Mouse (Mus musculus): Measurements from ENCODE around the gene Ang2. TPM values are rescaled to one million over a fixed set of nuclear protein-coding genes. Genes with fewer than 3 reads are reported as not detected.

The Ang2 gene
- polyA plus RNA-seq, 1 experiment from 2014 or later, result not detected

DNA sequence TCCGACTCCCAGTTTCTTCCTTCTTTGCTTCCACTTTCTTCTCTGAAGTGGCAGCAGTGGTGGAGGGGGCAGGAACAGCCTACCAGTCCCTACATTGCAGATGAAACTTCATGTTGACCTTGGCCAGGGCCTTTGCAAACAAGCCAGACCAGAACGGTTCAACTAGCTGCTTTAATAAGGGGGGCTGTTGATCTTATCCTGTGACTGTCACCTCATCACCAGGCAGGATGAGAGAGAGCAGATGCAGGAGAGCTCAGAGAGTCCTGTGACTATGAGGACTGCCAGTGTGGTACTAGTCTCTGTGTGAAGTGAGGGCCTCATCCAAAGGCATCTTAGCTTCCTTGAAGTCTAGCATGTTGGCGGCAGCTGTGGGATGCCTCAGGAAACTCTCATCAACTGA lies 50.9 kb downstream of the Ang2 start:
- WGBS, result 70% methylated on average over 3 of the region's 3 CpGs
- H3K4me2 ChIP-seq (replicated peaks), result no peak overlapping the region
- H3K4me3 ChIP-seq, result no peak overlapping the region
- no peaks in the 10 kb centered on the region for H3K9me3 ChIP-seq
- ATAC-seq (ENCODE audit: low FRiP score, low read depth), result no peak
- H3K27me3 ChIP-seq, result no peaks in the 10 kb centered on the region
- H3K27ac ChIP-seq (replicated peaks), result no peak overlapping the region
- peaks cover 6% of the 10 kb centered on the region; the same call in 1 of the 2 replicates for H3K4me1 ChIP-seq
- no peak overlapping the region for H3K9ac ChIP-seq (replicated peaks)
- H3K36me3 ChIP-seq, result no peaks in the 10 kb centered on the region

DNA sequence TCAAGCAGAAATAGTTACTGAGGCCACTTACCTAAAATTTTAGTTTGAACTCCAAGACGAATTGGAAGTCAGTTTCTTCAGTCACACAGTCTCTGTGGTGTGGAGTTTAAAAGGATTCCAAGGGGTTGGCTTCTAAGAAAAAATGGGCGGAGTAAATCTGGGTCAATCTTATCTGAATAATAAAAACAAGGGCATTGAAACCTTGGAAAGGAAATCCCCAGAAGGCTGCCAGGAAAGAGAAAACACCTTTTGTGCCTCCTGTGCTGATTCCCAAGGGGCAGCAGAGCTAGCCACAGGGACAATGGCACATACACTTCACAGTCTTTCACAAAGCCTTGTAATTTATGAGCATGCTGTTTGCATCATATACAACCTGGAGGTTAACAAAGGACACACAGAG lies 52.3 kb downstream of the Ang2 start, which contains the start of gene Rnase1:
Gene Rnase1 (minus strand): TSS at position 101 of the 400 bp plus-strand sequence.
- Histone ChIP-seq H3K27me3 (no peaks in the 10 kb centered on the region), H3K9me3 (no peaks in the 10 kb centered on the region), H3K4me3 (no peak within 1 kb of the TSS), H3K4me2 (replicated peaks) (no peak within 1 kb of the TSS), H3K9ac (replicated peaks) (no peak within 1 kb of the TSS), H3K27ac (replicated peaks) (no peak within 1 kb of the TSS), H3K36me3 (no peaks in the 10 kb centered on the region), H3K4me1 (peaks cover 6% of the 10 kb centered on the region; the same call in 1 of the 2 replicates)
- no peak for ATAC-seq (ENCODE audit: low FRiP score, low read depth)
- 42% methylated on average over 2 of the region's 2 CpGs for WGBS

DNA sequence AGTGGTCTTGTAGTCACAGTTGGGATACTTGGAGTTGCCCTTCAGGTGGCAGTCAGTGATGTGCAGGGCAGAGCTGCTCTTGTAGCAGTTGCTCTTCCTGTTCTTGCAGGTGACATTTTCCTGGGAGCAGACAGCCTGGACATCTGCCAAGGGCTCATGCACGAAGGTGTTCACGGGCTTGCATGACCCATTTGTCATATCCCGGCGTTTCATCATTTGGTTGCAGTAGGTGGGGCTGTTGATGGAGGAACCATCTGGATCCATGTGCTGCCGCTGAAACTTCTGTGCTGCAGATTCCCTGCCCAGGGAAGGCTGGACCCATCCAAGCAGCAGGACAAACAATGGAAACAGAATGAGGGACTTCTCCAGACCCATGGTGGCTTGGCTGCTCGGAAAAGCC lies 53.4 kb downstream of the Ang2 start:
- Histone ChIP-seq H3K27me3 (no peaks in the 10 kb centered on the region), H3K36me3 (no peaks in the 10 kb centered on the region), H3K4me2 (replicated peaks) (no peak overlapping the region), H3K9me3 (no peaks in the 10 kb centered on the region), H3K9ac (replicated peaks) (no peak overlapping the region), H3K27ac (replicated peaks) (no peak overlapping the region), H3K4me3 (no peak overlapping the region), H3K4me1 (peaks cover 6% of the 10 kb centered on the region; the same call in 1 of the 2 replicates)
- 86% methylated on average over 6 of the region's 6 CpGs for WGBS
- no peak for ATAC-seq (ENCODE audit: low FRiP score, low read depth)

Other genes starting within 250 kb of the Ang2 start
- gene Pnp2, start 243.2 kb downstream of the Ang2 start, polyA plus RNA-seq (2016; fragmentation: Nextera tagmentation; extraction: Ambion mirVana), result 0.46 and 0.52 TPM in 2 replicates
- gene Rnase10, start 191.4 kb downstream of the Ang2 start, polyA plus RNA-seq (2016; fragmentation: Nextera tagmentation; extraction: Ambion mirVana), result not detected in 2 replicates
- gene Rnase9, start 157.3 kb downstream of the Ang2 start, polyA plus RNA-seq (2016; fragmentation: Nextera tagmentation; extraction: Ambion mirVana), result not detected in 2 replicates
- gene Rnase11, start 149.0 kb downstream of the Ang2 start, polyA plus RNA-seq (2016; fragmentation: Nextera tagmentation; extraction: Ambion mirVana), result not detected in 2 replicates
- not detected in 2 replicates for gene Rnase12, start 141.5 kb downstream of the Ang2 start, polyA plus RNA-seq (2016; fragmentation: Nextera tagmentation; extraction: Ambion mirVana)
- gene Olfr750, start 124.7 kb downstream of the Ang2 start, polyA plus RNA-seq (2016; fragmentation: Nextera tagmentation; extraction: Ambion mirVana), result 0.03 TPM in 1 of 2 replicates, not detected in the other
- 12.0 and 14.2 TPM in 2 replicates for gene Rnase4, start 108.1 kb downstream of the Ang2 start, polyA plus RNA-seq (2016; fragmentation: Nextera tagmentation; extraction: Ambion mirVana)
- gene Ang, start 108.0 kb downstream of the Ang2 start, polyA plus RNA-seq (2016; fragmentation: Nextera tagmentation; extraction: Ambion mirVana), result 1.9 and 3.2 TPM in 2 replicates
- not detected in 2 replicates for gene Eddm3b, start 84.7 kb downstream of the Ang2 start, polyA plus RNA-seq (2016; fragmentation: Nextera tagmentation; extraction: Ambion mirVana)
- 0.43 and 0.50 TPM in 2 replicates for gene Rnase6, start 75.2 kb downstream of the Ang2 start, polyA plus RNA-seq (2016; fragmentation: Nextera tagmentation; extraction: Ambion mirVana)
- gene Rnase1, start 52.4 kb downstream of the Ang2 start, polyA plus RNA-seq (2016; fragmentation: Nextera tagmentation; extraction: Ambion mirVana), result not detected in 2 replicates
- gene Rnase2b, start 36.9 kb downstream of the Ang2 start, polyA plus RNA-seq (2016; fragmentation: Nextera tagmentation; extraction: Ambion mirVana), result not detected in 2 replicates
- not detected in 2 replicates for gene Ear14, start 4.2 kb upstream of the Ang2 start, polyA plus RNA-seq (2016; fragmentation: Nextera tagmentation; extraction: Ambion mirVana)
- not detected in 2 replicates for gene Rnase2a, start 57.0 kb upstream of the Ang2 start, polyA plus RNA-seq (2016; fragmentation: Nextera tagmentation; extraction: Ambion mirVana)
- gene Gm7247, start 162.6 kb upstream of the Ang2 start, polyA plus RNA-seq (2016; fragmentation: Nextera tagmentation; extraction: Ambion mirVana), result not detected in 2 replicates
- not detected in 2 replicates for gene Vmn2r88, start 211.7 kb upstream of the Ang2 start, polyA plus RNA-seq (2016; fragmentation: Nextera tagmentation; extraction: Ambion mirVana)

All from midbrain, embryonic 12.5 days (tissue).